In the genomic region with DNA sequence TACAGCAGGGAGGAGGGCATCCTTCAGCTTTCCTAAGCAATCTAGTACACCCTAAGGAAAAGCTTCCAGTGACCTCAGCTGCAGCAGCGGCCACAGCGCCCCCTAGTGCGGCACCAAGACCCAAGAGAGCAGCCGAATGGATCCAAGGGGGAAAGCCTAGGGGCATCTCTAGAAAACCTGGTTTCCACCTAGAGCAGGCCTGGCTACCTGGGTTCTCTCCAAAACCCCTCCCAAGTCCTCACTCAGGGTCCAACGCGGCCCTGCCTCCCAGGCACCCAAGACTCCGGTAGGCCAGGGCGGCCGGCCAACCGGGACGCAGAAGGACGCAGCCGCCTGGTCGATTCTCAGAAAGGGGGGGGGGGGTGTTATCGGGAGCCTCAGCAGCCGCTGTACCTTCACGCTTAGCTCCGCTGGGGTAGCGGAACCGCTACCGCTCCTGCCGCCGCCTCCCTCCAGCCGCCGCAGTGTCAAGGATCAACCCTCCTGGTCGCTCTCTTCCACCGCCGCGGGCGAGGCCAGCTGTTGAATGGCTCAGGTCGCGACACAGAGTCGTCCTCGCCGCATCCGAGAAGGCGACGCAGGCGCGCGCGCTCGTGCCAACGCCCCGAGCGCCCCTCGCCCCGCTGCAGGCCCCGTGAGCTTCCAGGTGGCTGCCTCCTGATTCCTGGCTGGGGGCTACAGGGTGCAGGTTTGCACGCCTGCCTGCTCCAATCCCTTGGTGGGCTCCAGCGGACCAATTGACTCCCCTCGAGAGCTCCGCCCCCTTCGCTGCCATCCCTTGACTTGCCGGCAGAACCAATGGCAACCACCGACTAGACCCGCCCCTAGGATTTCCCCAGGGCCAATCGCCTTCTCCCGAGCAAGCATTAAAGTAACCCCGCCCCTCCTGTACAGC, we compare ENCODE assay signal across 8 mouse cellular contexts. TPM values are rescaled to one million over a fixed set of nuclear protein-coding genes. Genes with fewer than 3 reads are reported as not detected.
DNase-seq lines count a peak whose midpoint lies in the region; ATAC-seq and TF ChIP-seq lines count a peak whose summit lies in the region.

A gene (minus strand): TSS at position 739 of the 895 bp plus-strand sequence.

- DNase-seq in MEL-GATA-1-ER (ENCODE audit: extremely low read depth, low read depth): peak; percentile 76
- DNase-seq in cerebellum, adult 2 months: peak; percentile 86 to 88
- DNase-seq in forebrain, postnatal 0 days: peak; percentile 89
- peak; percentile 85 for DNase-seq in heart, postnatal 4 days
- peak; percentile 76 to 88 for DNase-seq in layer of hippocampus, adult 2 months (ENCODE audit: low spot score in 2 of 2)
- DNase-seq in lung, adult 2 months: peak; percentile 70
- peak; percentile 87 for DNase-seq in testis, postnatal 10 days (ENCODE audit: low spot score)

- TF ChIP-seq POLR2A in cerebellum, adult 2 months (IDR thresholded peaks at IDR 0.05; ENCODE audit: borderline replicate concordance, insufficient read depth, low read length): peak; percentile 43; the same call in 1 of the 2 replicates
- no peak; the same call in 1 of the 2 replicates for TF ChIP-seq POLR2A in lung, adult 2 months (IDR thresholded peaks at IDR 0.05; ENCODE audit: borderline replicate concordance, extremely low read depth, low read depth, low read length)

- no peaks in the 10 kb centered on the region for H3K27me3 ChIP-seq in cerebellum, adult 2 months (ENCODE audit: control insufficient read depth, insufficient read depth, low read length)
- H3K27me3 ChIP-seq in forebrain, postnatal 0 days (ENCODE audit: insufficient read depth, low read length): no peaks in the 10 kb centered on the region
- no peaks in the 10 kb centered on the region for H3K27me3 ChIP-seq in neural tube, embryonic 15.5 days (replicated peaks)

- ATAC-seq in forebrain, postnatal 0 days: peak; percentile 98
- peak; percentile 95 for ATAC-seq in neural tube, embryonic 15.5 days (ENCODE audit: low FRiP score)

- H3K36me3 ChIP-seq in forebrain, postnatal 0 days (ENCODE audit: insufficient read depth): no peaks in the 10 kb centered on the region
- no peaks in the 10 kb centered on the region for H3K36me3 ChIP-seq in neural tube, embryonic 15.5 days

- peak within 1 kb of the TSS; percentile 65 for H3K9ac ChIP-seq in forebrain, postnatal 0 days
- H3K9ac ChIP-seq in neural tube, embryonic 15.5 days (replicated peaks): peak within 1 kb of the TSS; percentile 62

- 14% methylated on average over 50 of the region's 60 CpGs for WGBS in cerebellum, adult 2 months
- 39% methylated on average over 54 of the region's 60 CpGs for WGBS in forebrain, postnatal 0 days
- 26% methylated on average over 60 of the region's 60 CpGs for WGBS in lung, adult 2 months
- WGBS in neural tube, embryonic 15.5 days: 15% methylated on average over 52 of the region's 60 CpGs

- peak within 1 kb of the TSS; percentile 85 for H3K27ac ChIP-seq in cerebellum, adult 2 months (ENCODE audit: insufficient read depth, low read length)
- peak within 1 kb of the TSS; percentile 78 for H3K27ac ChIP-seq in forebrain, postnatal 0 days (ENCODE audit: low read depth, low read length)
- peak within 1 kb of the TSS; percentile 89 for H3K27ac ChIP-seq in layer of hippocampus, adult 2 months
- H3K27ac ChIP-seq in neural tube, embryonic 15.5 days (replicated peaks): peak within 1 kb of the TSS; percentile 88

- peak within 1 kb of the TSS; percentile 46 for H3K4me2 ChIP-seq in forebrain, postnatal 0 days (ENCODE audit: low read depth)
- H3K4me2 ChIP-seq in neural tube, embryonic 15.5 days: peak within 1 kb of the TSS; percentile 55

- H3K9me3 ChIP-seq in forebrain, postnatal 0 days (ENCODE audit: low read length): no peaks in the 10 kb centered on the region
- H3K9me3 ChIP-seq in neural tube, embryonic 15.5 days (replicated peaks): no peaks in the 10 kb centered on the region

- peak; percentile 60; the same call in 1 of the 2 replicates for TF ChIP-seq CTCF in cerebellum, adult 2 months (IDR thresholded peaks at IDR 0.05; ENCODE audit: borderline replicate concordance, insufficient read depth, low read depth, low read length)
- TF ChIP-seq CTCF in forebrain, postnatal 0 days (IDR thresholded peaks at IDR 0.05; ENCODE audit: low read depth): peak; percentile 76
- peak; percentile 84 for TF ChIP-seq CTCF in layer of hippocampus, adult 2 months (conservative IDR thresholded peaks at IDR 0.05)
- peak; percentile 51 for TF ChIP-seq CTCF in lung, adult 2 months (IDR thresholded peaks at IDR 0.05; ENCODE audit: insufficient read depth, low read length)

- H3K4me1 ChIP-seq in cerebellum, adult 2 months (ENCODE audit: control insufficient read depth, insufficient read depth, low read length): peaks cover 3% of the 10 kb centered on the region; the same call in 1 of the 2 replicates
- H3K4me1 ChIP-seq in forebrain, postnatal 0 days (ENCODE audit: insufficient read depth): no peaks in the 10 kb centered on the region
- H3K4me1 ChIP-seq in lung, adult 2 months (ENCODE audit: control insufficient read depth, insufficient read depth, low read length): no peaks in the 10 kb centered on the region
- H3K4me1 ChIP-seq in neural tube, embryonic 15.5 days: peaks cover 5% of the 10 kb centered on the region; the same call in 1 of the 2 replicates

- peak within 1 kb of the TSS; percentile 81 for H3K4me3 ChIP-seq in cerebellum, adult 2 months (replicated peaks; ENCODE audit: insufficient read depth, low read depth, low read length)
- H3K4me3 ChIP-seq in forebrain, postnatal 0 days (ENCODE audit: low read depth, low read length): peak within 1 kb of the TSS; percentile 49
- peak within 1 kb of the TSS; percentile 70 for H3K4me3 ChIP-seq in layer of hippocampus, adult 2 months
- peak within 1 kb of the TSS; percentile 60 for H3K4me3 ChIP-seq in lung, adult 2 months (replicated peaks; ENCODE audit: extremely low read depth, low read depth, low read length)
- peak within 1 kb of the TSS; percentile 60 for H3K4me3 ChIP-seq in neural tube, embryonic 15.5 days (replicated peaks)

RNA-seq across cellular contexts. Expression of the gene that starts here (rescaled TPM):
- 9.7 and 10.0 TPM in 2 replicates for polyA plus RNA-seq in cerebellum, adult 2 months (2012; rRNA removed)
- 8.6 and 13.0 TPM in 2 replicates for total RNA-seq in forebrain, postnatal 0 days (2014; rRNA removed)
- 2.4 and 3.7 TPM in 2 replicates for polyA plus RNA-seq in forebrain, postnatal 0 days (2015; fragmentation: Nextera tagmentation; extraction: Ambion mirVana)
- total RNA-seq in heart, postnatal 4 days (2021): 1 to 10 TPM; 2.2 to 3.0 TPM
- total RNA-seq in layer of hippocampus, adult 2 months (2021): 1 to 10 TPM; 8.7 to 9.0 TPM
- 0.34 and 0.60 TPM in 2 replicates for polyA plus RNA-seq in lung, adult 2 months (2012; rRNA removed)
- 5.9 and 6.1 TPM in 2 replicates for polyA plus RNA-seq in neural tube, embryonic 15.5 days (2015; fragmentation: Nextera tagmentation; extraction: Ambion mirVana)

Comparison
In these comparisons a context has a peak if more than half of its experiments do, and no peak if none do; other contexts are left out.
1. Peak in every context shown above with its lines: DNase-seq, ATAC-seq, H3K4me3 ChIP-seq and H3K27ac ChIP-seq.
2. Peak in DNase-seq and H3K4me3 ChIP-seq in lung, adult 2 months; RNA of the gene not detected or under 1 TPM.